Mouse (Mus musculus): ENCODE measurements around the gene Srrm2. TPM values are rescaled to one million over a fixed set of nuclear protein-coding genes. Genes with fewer than 3 reads are reported as not detected.
"Not testable (repeated sequence)": the region's sequence is repeated elsewhere in the genome, so short reads cannot be mapped to it uniquely, and the experiment has no call there.

The Srrm2 gene
- polyA plus RNA-seq, 1 experiment from 2014 or later, result 455 TPM

- no peak overlapping the region for H3K4me2 ChIP-seq (replicated peaks)
- H3K9me3 ChIP-seq (ENCODE audit: control insufficient read depth, low read length), result no peaks in the 10 kb centered on the region
- H3K27me3 ChIP-seq (ENCODE audit: control insufficient read depth, insufficient read depth, low read length), result no peaks in the 10 kb centered on the region
- no peak overlapping the region for H3K9ac ChIP-seq
- 92% methylated on average over 9 of the region's 9 CpGs for WGBS
- no peak overlapping the region for H3K27ac ChIP-seq
- ATAC-seq (ENCODE audit: low FRiP score) (no peak), DNase-seq (ENCODE audit: low spot score) (no peak)
- H3K4me3 ChIP-seq (replicated peaks; ENCODE audit: low read length), result no peak overlapping the region
- no peaks in the 10 kb centered on the region for H3K4me1 ChIP-seq (replicated peaks; ENCODE audit: control insufficient read depth, insufficient read depth, low read length)
- H3K36me3 ChIP-seq (replicated peaks; ENCODE audit: control insufficient read depth, insufficient read depth), result peaks cover 91% of the 10 kb centered on the region
Measured at GRCm38 (mm10) chr17:23760231-23760630, 30.1 kb upstream of the Srrm2 start.

GRCm38 (mm10) chr17:23761155-23761554 lies 29.2 kb upstream of the Srrm2 start:
- Histone ChIP-seq H3K27ac (no peak overlapping the region), H3K4me2 (replicated peaks) (no peak overlapping the region), H3K36me3 (replicated peaks; ENCODE audit: control insufficient read depth, insufficient read depth) (peaks cover 82% of the 10 kb centered on the region), H3K4me3 (replicated peaks; ENCODE audit: low read length) (no peak overlapping the region), H3K9ac (no peak overlapping the region), H3K27me3 (ENCODE audit: control insufficient read depth, insufficient read depth, low read length) (no peaks in the 10 kb centered on the region), H3K4me1 (replicated peaks; ENCODE audit: control insufficient read depth, insufficient read depth, low read length) (no peaks in the 10 kb centered on the region), H3K9me3 (ENCODE audit: control insufficient read depth, low read length) (no peaks in the 10 kb centered on the region)
- ATAC-seq (ENCODE audit: low FRiP score), result no peak
- 97% methylated on average over 3 of the region's 3 CpGs for WGBS
- no peak for DNase-seq (ENCODE audit: low spot score)

- no peak for DNase-seq (ENCODE audit: low spot score)
- Histone ChIP-seq H3K4me1 (replicated peaks; ENCODE audit: control insufficient read depth, insufficient read depth, low read length) (no peaks in the 10 kb centered on the region), H3K36me3 (replicated peaks; ENCODE audit: control insufficient read depth, insufficient read depth) (peaks cover 66% of the 10 kb centered on the region), H3K4me2 (replicated peaks) (no peak overlapping the region), H3K27ac (no peak overlapping the region), H3K9ac (no peak overlapping the region), H3K4me3 (replicated peaks; ENCODE audit: low read length) (no peak overlapping the region), H3K9me3 (ENCODE audit: control insufficient read depth, low read length) (no peaks in the 10 kb centered on the region), H3K27me3 (ENCODE audit: control insufficient read depth, insufficient read depth, low read length) (no peaks in the 10 kb centered on the region)
- WGBS, result 79% methylated on average over 11 of the region's 11 CpGs
- 0 out of 2 replicates have a peak, but pooled peaks have one; percentile 7 for ATAC-seq (ENCODE audit: low FRiP score)
Measured at GRCm38 (mm10) chr17:23762976-23763375, 27.4 kb upstream of the Srrm2 start.

- no peak for ATAC-seq (ENCODE audit: low FRiP score)
- peak overlapping the region; percentile 85 for H3K9ac ChIP-seq
- H3K36me3 ChIP-seq (replicated peaks; ENCODE audit: control insufficient read depth, insufficient read depth), result peaks cover 11% of the 10 kb centered on the region; the same call in 1 of the 2 replicates
- H3K27ac ChIP-seq, result peak overlapping the region; percentile 82
- no peaks in the 10 kb centered on the region for H3K27me3 ChIP-seq (ENCODE audit: control insufficient read depth, insufficient read depth, low read length)
- H3K4me1 ChIP-seq (replicated peaks; ENCODE audit: control insufficient read depth, insufficient read depth, low read length), result peaks cover 17% of the 10 kb centered on the region
- H3K4me3 ChIP-seq (replicated peaks; ENCODE audit: low read length), result peak overlapping the region; percentile 68
- peak overlapping the region; percentile 68 for H3K4me2 ChIP-seq (replicated peaks)
- no peaks in the 10 kb centered on the region for H3K9me3 ChIP-seq (ENCODE audit: control insufficient read depth, low read length)
- WGBS, result 6% methylated on average over 2 of the region's 2 CpGs
- peak; percentile 45 for DNase-seq (ENCODE audit: low spot score)
Measured at GRCm38 (mm10) chr17:23770493-23770892, 19.8 kb upstream of the Srrm2 start.

GRCm38 (mm10) chr17:23770896-23771283 lies 19.4 kb upstream of the Srrm2 start:
- no peak for ATAC-seq (ENCODE audit: low FRiP score)
- DNase-seq (ENCODE audit: low spot score), result peak; percentile 44
- H3K4me1 ChIP-seq (replicated peaks; ENCODE audit: control insufficient read depth, insufficient read depth, low read length), result peaks cover 17% of the 10 kb centered on the region
- H3K27me3 ChIP-seq (ENCODE audit: control insufficient read depth, insufficient read depth, low read length), result no peaks in the 10 kb centered on the region
- peak overlapping the region; percentile 68 for H3K4me2 ChIP-seq (replicated peaks)
- peak overlapping the region; percentile 85 for H3K9ac ChIP-seq
- H3K36me3 ChIP-seq (replicated peaks; ENCODE audit: control insufficient read depth, insufficient read depth), result peaks cover 11% of the 10 kb centered on the region; the same call in 1 of the 2 replicates
- no peaks in the 10 kb centered on the region for H3K9me3 ChIP-seq (ENCODE audit: control insufficient read depth, low read length)
- WGBS, result under 1% methylated on average over 19 of the region's 19 CpGs
- peak overlapping the region; percentile 68 for H3K4me3 ChIP-seq (replicated peaks; ENCODE audit: low read length)
- H3K27ac ChIP-seq, result peak overlapping the region; percentile 82

GRCm38 (mm10) chr17:23771284-23772218 lies 18.8 kb upstream of the Srrm2 start, which contains the start of gene Flywch1:
Flywch1 (minus strand) TSS chr17:23771602.
- peak; percentile 98 for DNase-seq (ENCODE audit: low spot score)
- Histone ChIP-seq H3K27me3 (ENCODE audit: control insufficient read depth, insufficient read depth, low read length) (no peaks in the 10 kb centered on the region), H3K9ac (peak within 1 kb of the TSS; percentile 85), H3K4me1 (replicated peaks; ENCODE audit: control insufficient read depth, insufficient read depth, low read length) (peaks cover 17% of the 10 kb centered on the region), H3K27ac (peak within 1 kb of the TSS; percentile 82), H3K4me3 (replicated peaks; ENCODE audit: low read length) (peak within 1 kb of the TSS; percentile 68), H3K4me2 (replicated peaks) (peak within 1 kb of the TSS; percentile 68), H3K36me3 (replicated peaks; ENCODE audit: control insufficient read depth, insufficient read depth) (peaks cover 11% of the 10 kb centered on the region; the same call in 1 of the 2 replicates), H3K9me3 (ENCODE audit: control insufficient read depth, low read length) (no peaks in the 10 kb centered on the region)
- ATAC-seq (ENCODE audit: low FRiP score), result peak; percentile 98
- WGBS, result 4% methylated on average over 53 of the region's 58 CpGs

- peak overlapping the region; percentile 45 for H3K9ac ChIP-seq
- H3K27me3 ChIP-seq (ENCODE audit: control insufficient read depth, insufficient read depth, low read length); DNase-seq (ENCODE audit: low spot score); H3K9me3 ChIP-seq (ENCODE audit: control insufficient read depth, low read length); ATAC-seq (ENCODE audit: low FRiP score): not testable (repeated sequence)
- H3K27ac ChIP-seq, result peak overlapping the region; percentile 58
- WGBS, result 90% methylated on average over 2 of the region's 2 CpGs
- H3K4me2 ChIP-seq (replicated peaks), result peak overlapping the region; percentile 58
- peaks cover 17% of the 10 kb centered on the region for H3K4me1 ChIP-seq (replicated peaks; ENCODE audit: control insufficient read depth, insufficient read depth, low read length)
- H3K4me3 ChIP-seq (replicated peaks; ENCODE audit: low read length), result peak overlapping the region; percentile 68
- H3K36me3 ChIP-seq (replicated peaks; ENCODE audit: control insufficient read depth, insufficient read depth), result peaks cover 11% of the 10 kb centered on the region; the same call in 1 of the 2 replicates
Measured at GRCm38 (mm10) chr17:23772219-23772556, 18.1 kb upstream of the Srrm2 start.

- no peak for ATAC-seq (ENCODE audit: low FRiP score)
- peaks cover 17% of the 10 kb centered on the region for H3K4me1 ChIP-seq (replicated peaks; ENCODE audit: control insufficient read depth, insufficient read depth, low read length)
- no peak overlapping the region for H3K4me3 ChIP-seq (replicated peaks; ENCODE audit: low read length)
- peaks cover 3% of the 10 kb centered on the region; the same call in 1 of the 2 replicates for H3K36me3 ChIP-seq (replicated peaks; ENCODE audit: control insufficient read depth, insufficient read depth)
- no peak for DNase-seq (ENCODE audit: low spot score)
- H3K27ac ChIP-seq, result no peak overlapping the region
- 77% methylated on average over 6 of the region's 6 CpGs for WGBS
- H3K27me3 ChIP-seq (ENCODE audit: control insufficient read depth, insufficient read depth, low read length), result no peaks in the 10 kb centered on the region
- H3K9me3 ChIP-seq (ENCODE audit: control insufficient read depth, low read length), result no peaks in the 10 kb centered on the region
- no peak overlapping the region for H3K4me2 ChIP-seq (replicated peaks)
- no peak overlapping the region for H3K9ac ChIP-seq
Measured at GRCm38 (mm10) chr17:23773676-23774075, 16.7 kb upstream of the Srrm2 start.

GRCm38 (mm10) chr17:23774090-23774489 lies 16.2 kb upstream of the Srrm2 start:
- Histone ChIP-seq H3K4me3 (replicated peaks; ENCODE audit: low read length) (no peak overlapping the region), H3K27ac (no peak overlapping the region), H3K9ac (no peak overlapping the region), H3K27me3 (ENCODE audit: control insufficient read depth, insufficient read depth, low read length) (no peaks in the 10 kb centered on the region), H3K4me2 (replicated peaks) (no peak overlapping the region), H3K9me3 (ENCODE audit: control insufficient read depth, low read length) (no peaks in the 10 kb centered on the region), H3K4me1 (replicated peaks; ENCODE audit: control insufficient read depth, insufficient read depth, low read length) (peaks cover 13% of the 10 kb centered on the region), H3K36me3 (replicated peaks; ENCODE audit: control insufficient read depth, insufficient read depth) (no peaks in the 10 kb centered on the region)
- ATAC-seq (ENCODE audit: low FRiP score) (no peak), DNase-seq (ENCODE audit: low spot score) (peak; percentile 64)
- 4% methylated on average over 12 of the region's 12 CpGs for WGBS

Data from hindbrain, embryonic 14.5 days (tissue).